Mouse (Mus musculus): ENCODE data around the gene Tex101.

DNA sequence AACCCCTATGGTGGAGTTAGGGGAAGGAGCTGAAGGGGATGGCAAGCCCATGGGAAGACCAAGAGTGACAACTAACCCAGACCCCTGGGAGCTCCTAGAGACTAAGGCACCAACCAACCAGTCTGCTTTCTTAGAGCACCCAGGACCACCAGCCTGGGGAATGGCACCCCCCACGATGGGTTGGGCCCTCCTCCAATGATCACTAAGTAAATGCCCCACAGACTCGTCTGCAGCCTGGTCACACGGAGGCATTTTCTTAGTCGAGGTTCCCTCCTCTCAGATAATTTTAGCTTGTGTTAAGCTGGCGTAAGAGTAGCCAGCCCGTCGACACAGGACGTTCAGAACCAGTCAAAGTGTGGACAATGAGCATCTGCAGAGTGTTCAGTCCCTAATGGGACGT, 11.5 kb downstream of the Tex101 start:
- no peak for TF ChIP-seq POLR2A (IDR thresholded peaks at IDR 0.05; ENCODE audit: insufficient read depth, low read length)
- no peak for TF ChIP-seq CTCF (IDR thresholded peaks at IDR 0.05; ENCODE audit: low read depth, low read length)

Measured in ES-Bruce4 (cell line).